Mouse (Mus musculus): ENCODE data around the gene Morc4. TPM values are rescaled to one million over a fixed set of nuclear protein-coding genes. Genes with fewer than 3 reads are reported as not detected.

The Morc4 gene
- polyA plus RNA-seq, 1 experiment, result 0.43 TPM

GRCm38 (mm10) chrX:139859402-139859801 lies 12.1 kb downstream of the Morc4 start:
- TF ChIP-seq POLR2A (IDR thresholded peaks at IDR 0.05; ENCODE audit: low read depth, low read length), result no peak
- no peak for TF ChIP-seq CTCF (IDR thresholded peaks at IDR 0.05; ENCODE audit: extremely low read depth, insufficient read depth, insufficient read length, insufficient replicate concordance)
- Histone ChIP-seq H3K27me3 (ENCODE audit: control insufficient read depth, insufficient read depth, low read length) (no peaks in the 10 kb centered on the region), H3K27ac (ENCODE audit: insufficient read depth, low read length) (no peak overlapping the region), H3K4me1 (ENCODE audit: control insufficient read depth, insufficient read depth, insufficient read length) (no peaks in the 10 kb centered on the region), H3K4me3 (ENCODE audit: extremely low read depth, insufficient read depth, insufficient read length) (no peak overlapping the region), H3K36me3 (ENCODE audit: control insufficient read depth, insufficient read depth, low read length) (no peaks in the 10 kb centered on the region)
- no peak for DNase-seq (ENCODE audit: low read depth in 1 of 2, low spot score in 2 of 2)
- WGBS, result 75% methylated on average over 5 of the region's 5 CpGs

- no peak for TF ChIP-seq POLR2A (IDR thresholded peaks at IDR 0.05; ENCODE audit: low read depth, low read length)
- no peak for TF ChIP-seq CTCF (IDR thresholded peaks at IDR 0.05; ENCODE audit: extremely low read depth, insufficient read depth, insufficient read length, insufficient replicate concordance)
- WGBS, result 90% methylated on average over 4 of the region's 4 CpGs
- no peaks in the 10 kb centered on the region for H3K27me3 ChIP-seq (ENCODE audit: control insufficient read depth, insufficient read depth, low read length)
- no peak overlapping the region for H3K4me3 ChIP-seq (ENCODE audit: extremely low read depth, insufficient read depth, insufficient read length)
- no peaks in the 10 kb centered on the region for H3K36me3 ChIP-seq (ENCODE audit: control insufficient read depth, insufficient read depth, low read length)
- H3K4me1 ChIP-seq (ENCODE audit: control insufficient read depth, insufficient read depth, insufficient read length), result no peaks in the 10 kb centered on the region
- H3K27ac ChIP-seq (ENCODE audit: insufficient read depth, low read length), result no peak overlapping the region
- DNase-seq (ENCODE audit: low read depth in 1 of 2, low spot score in 2 of 2), result no peak
Measured at GRCm38 (mm10) chrX:139854795-139855194, 16.7 kb downstream of the Morc4 start.

- H3K4me1 ChIP-seq (ENCODE audit: control insufficient read depth, insufficient read depth, insufficient read length), result no peaks in the 10 kb centered on the region
- no peak overlapping the region for H3K4me3 ChIP-seq (ENCODE audit: extremely low read depth, insufficient read depth, insufficient read length)
- H3K27ac ChIP-seq (ENCODE audit: insufficient read depth, low read length), result no peak overlapping the region
- no peaks in the 10 kb centered on the region for H3K27me3 ChIP-seq (ENCODE audit: control insufficient read depth, insufficient read depth, low read length)
- no peak for TF ChIP-seq POLR2A (IDR thresholded peaks at IDR 0.05; ENCODE audit: low read depth, low read length)
- no peak for TF ChIP-seq CTCF (IDR thresholded peaks at IDR 0.05; ENCODE audit: extremely low read depth, insufficient read depth, insufficient read length, insufficient replicate concordance)
- no peaks in the 10 kb centered on the region for H3K36me3 ChIP-seq (ENCODE audit: control insufficient read depth, insufficient read depth, low read length)
- DNase-seq (ENCODE audit: low read depth in 1 of 2, low spot score in 2 of 2), result no peak
- 80% methylated on average over 6 of the region's 6 CpGs for WGBS
Measured at GRCm38 (mm10) chrX:139841091-139841490, 30.4 kb downstream of the Morc4 start.

GRCm38 (mm10) chrX:139839057-139839456 lies 32.4 kb downstream of the Morc4 start:
- Histone ChIP-seq H3K4me3 (ENCODE audit: extremely low read depth, insufficient read depth, insufficient read length) (no peak overlapping the region), H3K27ac (ENCODE audit: insufficient read depth, low read length) (no peak overlapping the region), H3K27me3 (ENCODE audit: control insufficient read depth, insufficient read depth, low read length) (no peaks in the 10 kb centered on the region), H3K36me3 (ENCODE audit: control insufficient read depth, insufficient read depth, low read length) (no peaks in the 10 kb centered on the region), H3K4me1 (ENCODE audit: control insufficient read depth, insufficient read depth, insufficient read length) (no peaks in the 10 kb centered on the region)
- TF ChIP-seq CTCF (IDR thresholded peaks at IDR 0.05; ENCODE audit: extremely low read depth, insufficient read depth, insufficient read length, insufficient replicate concordance), result no peak
- TF ChIP-seq POLR2A (IDR thresholded peaks at IDR 0.05; ENCODE audit: low read depth, low read length), result no peak
- WGBS, result 57% methylated on average over 3 of the region's 3 CpGs
- DNase-seq (ENCODE audit: low read depth in 1 of 2, low spot score in 2 of 2), result no peak

- Histone ChIP-seq H3K27ac (ENCODE audit: insufficient read depth, low read length) (no peak overlapping the region), H3K27me3 (ENCODE audit: control insufficient read depth, insufficient read depth, low read length) (no peaks in the 10 kb centered on the region), H3K4me1 (ENCODE audit: control insufficient read depth, insufficient read depth, insufficient read length) (no peaks in the 10 kb centered on the region), H3K4me3 (ENCODE audit: extremely low read depth, insufficient read depth, insufficient read length) (no peak overlapping the region), H3K36me3 (ENCODE audit: control insufficient read depth, insufficient read depth, low read length) (no peaks in the 10 kb centered on the region)
- TF ChIP-seq CTCF (IDR thresholded peaks at IDR 0.05; ENCODE audit: extremely low read depth, insufficient read depth, insufficient read length, insufficient replicate concordance), result peak; percentile 29; the same call in 1 of the 2 replicates
- no peak for TF ChIP-seq POLR2A (IDR thresholded peaks at IDR 0.05; ENCODE audit: low read depth, low read length)
- 26% methylated on average over 5 of the region's 5 CpGs for WGBS
- peak; percentile 4 to 13 for DNase-seq (ENCODE audit: low read depth in 1 of 2, low spot score in 2 of 2)
Measured at GRCm38 (mm10) chrX:139832464-139832863, 39.0 kb downstream of the Morc4 start.

GRCm38 (mm10) chrX:139828363-139829092 lies 42.9 kb downstream of the Morc4 start:
- 64% methylated on average over 6 of the region's 6 CpGs for WGBS
- no peaks in the 10 kb centered on the region for H3K36me3 ChIP-seq (ENCODE audit: control insufficient read depth, insufficient read depth, low read length)
- no peaks in the 10 kb centered on the region for H3K27me3 ChIP-seq (ENCODE audit: control insufficient read depth, insufficient read depth, low read length)
- no peak overlapping the region for H3K4me3 ChIP-seq (ENCODE audit: extremely low read depth, insufficient read depth, insufficient read length)
- no peaks in the 10 kb centered on the region for H3K4me1 ChIP-seq (ENCODE audit: control insufficient read depth, insufficient read depth, insufficient read length)
- no peak for DNase-seq (ENCODE audit: low read depth in 1 of 2, low spot score in 2 of 2)
- TF ChIP-seq POLR2A (IDR thresholded peaks at IDR 0.05; ENCODE audit: low read depth, low read length), result no peak
- no peak for TF ChIP-seq CTCF (IDR thresholded peaks at IDR 0.05; ENCODE audit: extremely low read depth, insufficient read depth, insufficient read length, insufficient replicate concordance)
- H3K27ac ChIP-seq (ENCODE audit: insufficient read depth, low read length), result no peak overlapping the region

GRCm38 (mm10) chrX:139826926-139827325 lies 44.6 kb downstream of the Morc4 start:
- Histone ChIP-seq H3K36me3 (ENCODE audit: control insufficient read depth, insufficient read depth, low read length) (no peaks in the 10 kb centered on the region), H3K27ac (ENCODE audit: insufficient read depth, low read length) (no peak overlapping the region), H3K4me1 (ENCODE audit: control insufficient read depth, insufficient read depth, insufficient read length) (no peaks in the 10 kb centered on the region), H3K4me3 (ENCODE audit: extremely low read depth, insufficient read depth, insufficient read length) (no peak overlapping the region), H3K27me3 (ENCODE audit: control insufficient read depth, insufficient read depth, low read length) (no peaks in the 10 kb centered on the region)
- TF ChIP-seq POLR2A (IDR thresholded peaks at IDR 0.05; ENCODE audit: low read depth, low read length) (no peak), CTCF (IDR thresholded peaks at IDR 0.05; ENCODE audit: extremely low read depth, insufficient read depth, insufficient read length, insufficient replicate concordance) (no peak)
- DNase-seq (ENCODE audit: low read depth in 1 of 2, low spot score in 2 of 2), result no peak
- 81% methylated on average over 4 of the region's 4 CpGs for WGBS

All from spleen, adult 2 months (tissue).